In genomic region chr2:152753944-152754711, GRCm38 (mm10) we compare ENCODE assay signal across 8 mouse cellular contexts. TPM values are rescaled to one million over a fixed set of nuclear protein-coding genes. Genes with fewer than 3 reads are reported as not detected.
DNase-seq lines count a peak whose midpoint lies in the region; ATAC-seq and TF ChIP-seq lines count a peak whose summit lies in the region.

Gene Cox4i2 (plus strand): TSS chr2:152754173.

- H3K4me2 ChIP-seq in heart, embryonic 11.5 days: peak within 1 kb of the TSS; percentile 67
- H3K4me2 ChIP-seq in limb, embryonic 11.5 days (ENCODE audit: low read depth, severe bottlenecking): peak within 1 kb of the TSS; percentile 62

- peak within 1 kb of the TSS; percentile 63 for H3K27ac ChIP-seq in gastrocnemius, adult 2 months
- H3K27ac ChIP-seq in heart, embryonic 11.5 days (ENCODE audit: low read depth, low read length): no peak within 1 kb of the TSS
- H3K27ac ChIP-seq in limb, embryonic 11.5 days (replicated peaks; ENCODE audit: low read depth, low read length): no peak within 1 kb of the TSS
- peak within 1 kb of the TSS; percentile 76 for H3K27ac ChIP-seq in midbrain, embryonic 10.5 days (replicated peaks)

- peaks cover 12% of the 10 kb centered on the region for H3K4me1 ChIP-seq in heart, embryonic 11.5 days (ENCODE audit: control insufficient read depth, insufficient read depth, low read length)
- H3K4me1 ChIP-seq in limb, embryonic 11.5 days (ENCODE audit: control insufficient read depth, insufficient read depth, low read length): peaks cover 10% of the 10 kb centered on the region
- H3K4me1 ChIP-seq in midbrain, embryonic 10.5 days: peaks cover 23% of the 10 kb centered on the region

- no peaks in the 10 kb centered on the region for H3K36me3 ChIP-seq in heart, embryonic 11.5 days (ENCODE audit: control insufficient read depth, insufficient read depth, low read length)
- no peaks in the 10 kb centered on the region for H3K36me3 ChIP-seq in limb, embryonic 11.5 days (ENCODE audit: control insufficient read depth, insufficient read depth, low read length)
- no peaks in the 10 kb centered on the region for H3K36me3 ChIP-seq in midbrain, embryonic 10.5 days

- intact Hi-C loops in gastrocnemius, adult 2 months (cut with DNase I): no loop called here

- peak within 1 kb of the TSS; percentile 57 for H3K4me3 ChIP-seq in gastrocnemius, adult 2 months
- H3K4me3 ChIP-seq in heart, embryonic 11.5 days (ENCODE audit: low read depth, low read length): peak within 1 kb of the TSS; percentile 31
- peak within 1 kb of the TSS; percentile 26 for H3K4me3 ChIP-seq in limb, embryonic 11.5 days (ENCODE audit: low read depth, low read length)
- H3K4me3 ChIP-seq in midbrain, embryonic 10.5 days: peak within 1 kb of the TSS; percentile 48

- WGBS in heart, embryonic 11.5 days (ENCODE audit: insufficient replicate concordance): 3% methylated on average over 30 of the region's 30 CpGs
- WGBS in limb, embryonic 11.5 days: 3% methylated on average over 30 of the region's 30 CpGs
- WGBS in midbrain, embryonic 10.5 days: 3% methylated on average over 30 of the region's 30 CpGs

- peaks cover 5% of the 10 kb centered on the region; the same call in 1 of the 2 replicates for H3K27me3 ChIP-seq in heart, embryonic 11.5 days (ENCODE audit: control insufficient read depth, insufficient read depth, low read length)
- H3K27me3 ChIP-seq in limb, embryonic 11.5 days (ENCODE audit: control insufficient read depth, insufficient read depth, low read length): no peaks in the 10 kb centered on the region
- H3K27me3 ChIP-seq in midbrain, embryonic 10.5 days (ENCODE audit: low read depth, poor library complexity, severe bottlenecking): peaks cover 41% of the 10 kb centered on the region

- peak; percentile 47 for DNase-seq in gastrocnemius, adult 2 months
- DNase-seq in gastrocnemius, postnatal 10 days: no peak
- peak; percentile 62 for DNase-seq in limb, embryonic 11.5 days (ENCODE audit: low spot score)
- DNase-seq in midbrain, embryonic 10.5 days (ENCODE audit: low spot score): peak; percentile 44
- no peak for DNase-seq in spleen, adult 18-20 months
- DNase-seq in adipocyte (ENCODE audit: low spot score): no peak
- DNase-seq in left cerebral cortex, adult 8-10 months (ENCODE audit: low spot score in 2 of 2): no peak

- no peaks in the 10 kb centered on the region for H3K9me3 ChIP-seq in heart, embryonic 11.5 days (replicated peaks; ENCODE audit: control insufficient read depth, low read length)
- no peaks in the 10 kb centered on the region for H3K9me3 ChIP-seq in limb, embryonic 11.5 days (ENCODE audit: control insufficient read depth, low read length)
- H3K9me3 ChIP-seq in midbrain, embryonic 10.5 days (replicated peaks): no peaks in the 10 kb centered on the region

- no peak for ATAC-seq in heart, embryonic 11.5 days (replicated peaks; ENCODE audit: insufficient number of reproducible peaks, low FRiP score, low TSS enrichment)
- ATAC-seq in limb, embryonic 11.5 days (ENCODE audit: insufficient number of reproducible peaks, low FRiP score, low TSS enrichment, low read depth): no peak

- H3K9ac ChIP-seq in heart, embryonic 11.5 days (ENCODE audit: low read depth, low read length): peak within 1 kb of the TSS; percentile 60
- H3K9ac ChIP-seq in limb, embryonic 11.5 days (ENCODE audit: low read length): peak within 1 kb of the TSS; percentile 61

- TF ChIP-seq CTCF in gastrocnemius, adult 2 months (IDR thresholded peaks at IDR 0.05): no peak

RNA-seq across cellular contexts. Expression of gene Cox4i2, which starts in this region (rescaled TPM):
- 1 to 10 TPM; 2.0 to 4.2 TPM for total RNA-seq in gastrocnemius, adult 2 months (2021)
- total RNA-seq in gastrocnemius, postnatal 10 days (2021): 1 to 10 TPM; 5.6 to 6.9 TPM
- polyA plus RNA-seq in heart, embryonic 11.5 days (2014; fragmentation: Nextera tagmentation; extraction: Ambion mirVana): 22.4 and 22.5 TPM in 2 replicates
- polyA plus RNA-seq in limb, embryonic 11.5 days (2014; fragmentation: Nextera tagmentation; extraction: Ambion mirVana): 18.5 and 22.3 TPM in 2 replicates
- 4.2 and 4.6 TPM in 2 replicates for polyA plus RNA-seq in midbrain, embryonic 10.5 days (2016; fragmentation: Nextera tagmentation; extraction: Ambion mirVana)
- 1 to 10 TPM; 2.1 to 4.8 (median 2.5) TPM for total RNA-seq in left cerebral cortex, adult 8-10 months (2022)

Comparison
In these comparisons a context has a peak if more than half of its experiments do, and no peak if none do; other contexts are left out.
1. DNase-seq: peak in gastrocnemius, adult 2 months (single experiment), limb, embryonic 11.5 days (single experiment) and midbrain, embryonic 10.5 days (single experiment); none in gastrocnemius, postnatal 10 days (single experiment), spleen, adult 18-20 months (0 of 2), adipocyte (single experiment) and left cerebral cortex, adult 8-10 months (0 of 2).
2. H3K27ac ChIP-seq: peak in gastrocnemius, adult 2 months (single experiment) and midbrain, embryonic 10.5 days (single experiment); none in heart, embryonic 11.5 days (single experiment) and limb, embryonic 11.5 days (single experiment).
3. Peak in every context shown above with its lines, with median percentiles within 50 percentile points of each other: H3K4me3 ChIP-seq.